In the genomic region with DNA sequence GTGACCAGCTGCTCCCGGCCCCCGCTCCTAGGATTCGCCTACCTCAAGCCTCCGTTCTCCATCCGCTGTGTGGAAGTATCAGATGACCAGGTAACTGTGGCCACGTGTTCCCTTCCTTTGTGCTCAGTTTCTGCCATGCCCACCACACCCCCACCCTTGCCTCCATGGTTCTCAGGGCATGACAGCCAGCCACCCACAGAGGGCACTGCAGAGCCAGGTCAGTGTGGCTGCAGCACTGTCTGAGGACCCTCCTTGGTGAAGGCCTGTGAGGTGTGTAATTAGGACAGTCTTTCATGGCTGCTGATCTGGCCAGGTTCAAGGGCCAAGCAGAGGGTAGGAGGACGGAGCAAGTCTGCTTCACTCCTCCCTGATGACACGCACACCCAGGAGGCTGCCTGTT, we compare ENCODE assay signal across 9 mouse cellular contexts. TPM values are rescaled to one million over a fixed set of nuclear protein-coding genes. Genes with fewer than 3 reads are reported as not detected.
DNase-seq lines count a peak whose midpoint lies in the region; ATAC-seq and TF ChIP-seq lines count a peak whose summit lies in the region.
"Had no signal": no experiment of that assay in that cellular context is flagged by ENCODE, and none has a peak within 500 bp of the region (broad histone marks: within the 10 kb centered on the region; RNA-seq: fewer than 3 reads in every experiment).

No protein-coding gene starts in this region.

- peaks cover 5% of the 10 kb centered on the region; the same call in 1 of the 2 replicates for H3K36me3 ChIP-seq in ES-Bruce4 (ENCODE audit: control insufficient read depth, insufficient read depth, low read length, poor library complexity, severe bottlenecking)
- peaks cover 34% of the 10 kb centered on the region for H3K36me3 ChIP-seq in midbrain, embryonic 11.5 days (ENCODE audit: control insufficient read depth, insufficient read depth, low read length)

- peak; percentile 68 to 70 for DNase-seq in cerebellum, postnatal 10 days
- DNase-seq in cerebellum, adult 9-10 months, result no peak
- peak; percentile 37 to 42 for DNase-seq in layer of hippocampus, postnatal 10 days (ENCODE audit: low spot score in 2 of 2)
- no peak for DNase-seq in layer of hippocampus, adult 8-10 months (ENCODE audit: low spot score in 2 of 2)
- DNase-seq in midbrain, embryonic 11.5 days (ENCODE audit: low spot score, missing footprints), result peak; percentile 86
- no peak for DNase-seq in adipocyte (ENCODE audit: low spot score)
- no peak for DNase-seq in adrenal gland, adult 18-20 months (ENCODE audit: low spot score in 2 of 2)
- DNase-seq: layer of hippocampus, postnatal 36 days had no signal

- no peak overlapping the region for H3K27ac ChIP-seq in ES-Bruce4 (ENCODE audit: insufficient read depth, low read length)
- no peak overlapping the region for H3K27ac ChIP-seq in midbrain, embryonic 11.5 days (ENCODE audit: low read depth, low read length)

- no peak for ATAC-seq in midbrain, embryonic 11.5 days (ENCODE audit: low FRiP score)

- TF ChIP-seq EP300 in ES-Bruce4 (IDR thresholded peaks at IDR 0.05; ENCODE audit: insufficient read depth, low read depth, low read length), result no peak

- H3K9ac ChIP-seq in ES-Bruce4 (ENCODE audit: low read depth, poor library complexity, severe bottlenecking), result no peak overlapping the region
- H3K9ac ChIP-seq in midbrain, embryonic 11.5 days (ENCODE audit: low read length), result no peak overlapping the region

- H3K4me2 ChIP-seq in midbrain, embryonic 11.5 days, result no peak overlapping the region

- 83% methylated on average over 8 of the region's 8 CpGs for WGBS in midbrain, embryonic 11.5 days

- H3K4me1 ChIP-seq in ES-Bruce4 (ENCODE audit: control insufficient read depth, insufficient read depth, low read length), result no peaks in the 10 kb centered on the region
- no peaks in the 10 kb centered on the region for H3K4me1 ChIP-seq in midbrain, embryonic 11.5 days (ENCODE audit: control insufficient read depth, insufficient read depth, low read length)

- TF ChIP-seq CTCF in ES-Bruce4 (IDR thresholded peaks at IDR 0.05; ENCODE audit: low read depth, low read length), result peak; percentile 76

- H3K27me3 ChIP-seq in ES-Bruce4 (ENCODE audit: control insufficient read depth, insufficient read depth, low read length, poor library complexity, severe bottlenecking), result no peaks in the 10 kb centered on the region
- H3K27me3 ChIP-seq in midbrain, embryonic 11.5 days (ENCODE audit: control insufficient read depth, insufficient read depth, low read length), result no peaks in the 10 kb centered on the region

- no peak for TF ChIP-seq POLR2A in ES-Bruce4 (IDR thresholded peaks at IDR 0.05; ENCODE audit: insufficient read depth, low read length)

- H3K4me3 ChIP-seq in ES-Bruce4 (ENCODE audit: low read depth, low read length), result no peak overlapping the region
- H3K4me3 ChIP-seq in midbrain, embryonic 11.5 days (ENCODE audit: low read depth, low read length), result no peak overlapping the region

- H3K9me3 ChIP-seq in ES-Bruce4 (replicated peaks; ENCODE audit: control insufficient read depth, insufficient read depth, low read length, poor library complexity, severe bottlenecking), result no peaks in the 10 kb centered on the region
- H3K9me3 ChIP-seq in midbrain, embryonic 11.5 days (ENCODE audit: control insufficient read depth, low read length), result no peaks in the 10 kb centered on the region

RNA-seq across cellular contexts. Expression of gene Mmab, which starts 25.3 kb away (rescaled TPM):
- total RNA-seq in layer of hippocampus, postnatal 10 days (2021), result 10 to 100 TPM; 22.0 to 24.4 TPM
- 10 to 100 TPM; 19.0 to 20.6 (median 19.4) TPM for total RNA-seq in layer of hippocampus, adult 8-10 months (2022)
- 11.9 and 14.6 TPM in 2 replicates for polyA plus RNA-seq in ES-Bruce4 (2011; ENCODE audit: insufficient read depth, insufficient read length, low read depth, missing spikeins)
- polyA plus RNA-seq in midbrain, embryonic 11.5 days (2014; fragmentation: Nextera tagmentation; extraction: Ambion mirVana), result 22.3 and 23.7 TPM in 2 replicates
- total RNA-seq in adrenal gland, adult 18-20 months (2021), result 10 to 100 TPM; 19.4 to 29.9 TPM

RNA-seq across cellular contexts. Expression of gene Mvk, which starts 25.5 kb away (rescaled TPM):
- 10 to 100 TPM; 52.6 to 54.6 TPM for total RNA-seq in layer of hippocampus, postnatal 10 days (2021)
- total RNA-seq in layer of hippocampus, adult 8-10 months (2022), result 10 to 100 TPM; 22.8 to 36.2 (median 31.2) TPM
- polyA plus RNA-seq in ES-Bruce4 (2011; ENCODE audit: insufficient read depth, insufficient read length, low read depth, missing spikeins), result 16.7 and 18.3 TPM in 2 replicates
- polyA plus RNA-seq in midbrain, embryonic 11.5 days (2014; fragmentation: Nextera tagmentation; extraction: Ambion mirVana), result 62.5 and 63.3 TPM in 2 replicates
- total RNA-seq in adrenal gland, adult 18-20 months (2021), result 10 to 100 TPM; 26.1 to 44.5 TPM

RNA-seq across cellular contexts. Expression of gene Ube3b, which starts 38.1 kb away (rescaled TPM):
- 10 to 100 TPM; 69.1 to 83.7 TPM for total RNA-seq in layer of hippocampus, postnatal 10 days (2021)
- 10 to 100 TPM; 74.5 to 85.7 (median 77.6) TPM for total RNA-seq in layer of hippocampus, adult 8-10 months (2022)
- polyA plus RNA-seq in ES-Bruce4 (2011; ENCODE audit: insufficient read depth, insufficient read length, low read depth, missing spikeins), result 39.2 and 43.0 TPM in 2 replicates
- polyA plus RNA-seq in midbrain, embryonic 11.5 days (2014; fragmentation: Nextera tagmentation; extraction: Ambion mirVana), result 45.5 and 49.7 TPM in 2 replicates
- total RNA-seq in adrenal gland, adult 18-20 months (2021), result 10 to 100 TPM; 62.7 to 67.8 TPM

RNA-seq across cellular contexts. Expression of gene Kctd10, which starts 38.2 kb away (rescaled TPM):
- 10 to 100 TPM; 45.1 to 45.9 TPM for total RNA-seq in layer of hippocampus, postnatal 10 days (2021)
- 10 to 100 TPM; 51.1 to 53.5 (median 53.1) TPM for total RNA-seq in layer of hippocampus, adult 8-10 months (2022)
- polyA plus RNA-seq in ES-Bruce4 (2011; ENCODE audit: insufficient read depth, insufficient read length, low read depth, missing spikeins), result 60.4 and 64.6 TPM in 2 replicates
- polyA plus RNA-seq in midbrain, embryonic 11.5 days (2014; fragmentation: Nextera tagmentation; extraction: Ambion mirVana), result 104 and 112 TPM in 2 replicates
- total RNA-seq in adrenal gland, adult 18-20 months (2021), result 10 to 100 TPM; 72.4 to 72.6 TPM

Comparison
In these comparisons a context has a peak if more than half of its experiments do, and no peak if none do; other contexts are left out.
1. DNase-seq: peak in cerebellum, postnatal 10 days (2 of 2), layer of hippocampus, postnatal 10 days (2 of 2) and midbrain, embryonic 11.5 days (single experiment); none in cerebellum, adult 9-10 months (single experiment), layer of hippocampus, adult 8-10 months (0 of 2), adipocyte (single experiment) and adrenal gland, adult 18-20 months (0 of 2).